Mouse (Mus musculus) forebrain, embryonic 15.5 days (tissue): ENCODE measurements around the gene Mctp1. TPM values are rescaled to one million over a fixed set of nuclear protein-coding genes. Genes with fewer than 3 reads are reported as not detected.

Experiments used
- ATAC-seq: fragments of 200-750 bp; cut with Nextera tagmentation; replicated peaks from 2 replicates; pipeline ENCODE4 v1.8.0; 2017; ENCODE audit warnings: mild to moderate bottlenecking, moderate TSS enrichment, moderate library complexity
- H3K27ac ChIP-seq: fragments of 300-500 bp; sonication (generic); replicated peaks from 2 replicates; pipeline ENCODE4 v1.5.1; 2015; ENCODE audit warnings: mild to moderate bottlenecking, inconsistent platforms
- H3K27me3 ChIP-seq: fragments of 300-500 bp; sonication (generic); 2 replicates; pipeline ENCODE4 v1.6.1; 2015; ENCODE audit warnings: inconsistent platforms
- H3K36me3 ChIP-seq: fragments of 300-500 bp; sonication (generic); 2 replicates; pipeline ENCODE4 v1.6.1; 2015; ENCODE audit warnings: mild to moderate bottlenecking, inconsistent platforms
- H3K4me1 ChIP-seq: fragments of 300-500 bp; sonication (generic); 2 replicates; pipeline ENCODE4 v1.6.1; 2015; ENCODE audit warnings: inconsistent platforms
- H3K4me2 ChIP-seq: fragments of 300-500 bp; sonication (generic); replicated peaks from 2 replicates; pipeline ENCODE4 v1.6.1; 2015; ENCODE audit warnings: mild to moderate bottlenecking, inconsistent platforms
- H3K4me3 ChIP-seq: fragments of 300-500 bp; sonication (generic); 2 replicates; pipeline ENCODE4 v1.5.1; 2015; ENCODE audit warnings: mild to moderate bottlenecking, inconsistent platforms
- H3K9ac ChIP-seq: fragments of 300-500 bp; sonication (generic); replicated peaks from 2 replicates; pipeline ENCODE4 v1.6.1; 2015; ENCODE audit warnings: mild to moderate bottlenecking, inconsistent platforms
- H3K9me3 ChIP-seq: fragments of 300-500 bp; sonication (generic); 2 replicates; pipeline ENCODE4 v1.6.1; 2016; ENCODE audit warnings: inconsistent platforms
- WGBS: fragments of 180-500 bp; shearing (Covaris S2); methylation state at CpG from one replicate; pipeline ENCODE4 v1.1.7; 2015; ENCODE audit warnings: mixed read lengths; 5-methylcytosine and 5-hydroxymethylcytosine counted together
- polyA plus RNA-seq: library from polyadenylated mRNA; unstranded; fragments of >200 nt; fragmentation: Nextera tagmentation; extraction: Ambion mirVana; gene quantifications from 2 replicates; pipeline ENCODE4 v1.2.1, GENCODE M21; 2015

Gene Mctp1
- polyA plus RNA-seq, 1 experiment from 2014 or later, result 5.1 TPM

DNA sequence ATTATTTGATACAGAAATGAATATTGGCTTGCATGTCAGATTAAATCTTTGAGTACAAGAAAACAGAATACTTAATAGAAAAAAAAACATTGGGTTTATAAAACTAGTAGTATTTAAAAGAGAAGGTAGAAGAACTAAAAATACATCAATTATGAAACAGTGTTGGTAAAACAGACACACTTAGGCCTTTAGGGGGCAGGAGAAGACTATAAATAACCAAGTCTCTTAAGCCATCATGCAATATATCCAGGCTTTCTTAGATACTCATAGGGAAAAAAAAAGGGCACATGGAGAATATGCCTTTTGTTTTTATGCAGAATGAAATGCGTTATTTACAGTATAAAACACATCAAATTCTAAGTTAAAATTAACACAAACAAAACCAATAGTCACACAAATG, 661.0 kb downstream of the Mctp1 start:
- ATAC-seq, result peak; percentile 74
- H3K27ac ChIP-seq, result no peak overlapping the region
- WGBS, result 47% methylated on average over 1 of the region's 1 CpGs
- H3K9ac ChIP-seq, result no peak overlapping the region
- no peaks in the 10 kb centered on the region for H3K36me3 ChIP-seq
- H3K4me1 ChIP-seq, result peaks cover 15% of the 10 kb centered on the region; the same call in 1 of the 2 replicates
- no peak overlapping the region for H3K4me2 ChIP-seq
- H3K4me3 ChIP-seq, result 0 out of 2 replicates have a peak overlapping the region, but pooled peaks have one; percentile 15
- H3K27me3 ChIP-seq, result no peaks in the 10 kb centered on the region
- no peaks in the 10 kb centered on the region for H3K9me3 ChIP-seq

DNA sequence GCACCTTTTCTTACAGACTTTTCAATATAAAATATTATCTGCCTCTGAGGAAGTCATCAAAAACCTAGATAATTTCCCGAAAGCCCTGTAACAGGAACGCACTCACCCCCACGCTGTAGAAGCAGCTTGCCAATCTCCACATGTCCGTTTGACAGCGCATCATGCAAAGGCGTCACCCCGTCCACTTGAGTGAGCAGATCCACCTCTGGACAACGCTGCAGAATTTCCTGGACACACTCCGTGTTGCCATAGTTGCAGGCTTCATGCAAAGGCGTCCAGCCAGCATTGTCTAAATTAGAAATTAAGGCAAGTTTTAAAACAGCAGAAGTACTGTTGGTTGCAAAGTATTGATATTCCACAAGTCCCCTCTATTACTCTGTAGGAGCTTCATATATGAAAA, 662.1 kb downstream of the Mctp1 start:
- peak overlapping the region; percentile 78 for H3K27ac ChIP-seq
- no peaks in the 10 kb centered on the region for H3K9me3 ChIP-seq
- peak; percentile 44 for ATAC-seq
- no peaks in the 10 kb centered on the region for H3K36me3 ChIP-seq
- WGBS, result 44% methylated on average over 10 of the region's 10 CpGs
- peak overlapping the region; percentile 36 for H3K4me2 ChIP-seq
- H3K4me1 ChIP-seq, result peaks cover 15% of the 10 kb centered on the region; the same call in 1 of the 2 replicates
- H3K4me3 ChIP-seq, result peak overlapping the region; percentile 36
- H3K9ac ChIP-seq, result peak overlapping the region; percentile 42
- H3K27me3 ChIP-seq, result no peaks in the 10 kb centered on the region

- Histone ChIP-seq H3K36me3 (no peaks in the 10 kb centered on the region), H3K4me1 (peaks cover 15% of the 10 kb centered on the region; the same call in 1 of the 2 replicates), H3K27ac (peak overlapping the region; percentile 93), H3K4me3 (peak overlapping the region; percentile 21), H3K27me3 (no peaks in the 10 kb centered on the region), H3K9me3 (no peaks in the 10 kb centered on the region), H3K4me2 (peak overlapping the region; percentile 33), H3K9ac (peak overlapping the region; percentile 28; the same call in 1 of the 2 replicates)
- peak; percentile 84 for ATAC-seq
- WGBS, result 28% methylated on average over 6 of the region's 6 CpGs
Measured at GRCm38 (mm10) chr13:77047179-77047931, 663.0 kb downstream of the Mctp1 start.

DNA sequence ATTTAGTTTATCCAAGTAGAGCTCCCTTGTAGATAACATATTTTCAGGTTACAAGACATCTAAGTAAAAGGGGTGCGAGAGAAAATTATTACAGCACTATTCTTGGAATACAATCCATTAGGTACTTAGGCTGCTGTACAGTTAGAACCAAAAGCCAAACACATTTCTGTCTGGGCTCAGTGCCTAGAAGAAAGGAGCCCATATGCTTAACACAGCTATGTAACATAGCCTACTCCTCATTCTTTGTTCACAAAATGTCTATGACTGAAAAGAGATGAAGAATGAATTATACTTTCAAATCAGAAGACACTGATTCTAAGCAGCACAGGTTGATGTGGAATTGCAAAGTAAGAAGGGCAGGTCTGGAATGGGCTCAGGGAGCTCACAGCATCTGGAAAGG, 664.1 kb downstream of the Mctp1 start:
- ATAC-seq, result peak; percentile 84
- 62% methylated on average over 1 of the region's 1 CpGs for WGBS
- Histone ChIP-seq H3K4me1 (peaks cover 15% of the 10 kb centered on the region; the same call in 1 of the 2 replicates), H3K27me3 (no peaks in the 10 kb centered on the region), H3K27ac (peak overlapping the region; percentile 93), H3K9me3 (no peaks in the 10 kb centered on the region), H3K9ac (no peak overlapping the region), H3K36me3 (no peaks in the 10 kb centered on the region), H3K4me2 (no peak overlapping the region), H3K4me3 (no peak overlapping the region)

- no peak for ATAC-seq
- 88% methylated on average over 3 of the region's 3 CpGs for WGBS
- no peaks in the 10 kb centered on the region for H3K27me3 ChIP-seq
- H3K36me3 ChIP-seq, result no peaks in the 10 kb centered on the region
- no peaks in the 10 kb centered on the region for H3K9me3 ChIP-seq
- no peak overlapping the region for H3K27ac ChIP-seq
- no peak overlapping the region for H3K4me3 ChIP-seq
- H3K4me2 ChIP-seq, result no peak overlapping the region
- H3K4me1 ChIP-seq, result peaks cover 12% of the 10 kb centered on the region; the same call in 1 of the 2 replicates
- no peak overlapping the region for H3K9ac ChIP-seq
Measured at GRCm38 (mm10) chr13:77049736-77050135, 665.4 kb downstream of the Mctp1 start.

DNA sequence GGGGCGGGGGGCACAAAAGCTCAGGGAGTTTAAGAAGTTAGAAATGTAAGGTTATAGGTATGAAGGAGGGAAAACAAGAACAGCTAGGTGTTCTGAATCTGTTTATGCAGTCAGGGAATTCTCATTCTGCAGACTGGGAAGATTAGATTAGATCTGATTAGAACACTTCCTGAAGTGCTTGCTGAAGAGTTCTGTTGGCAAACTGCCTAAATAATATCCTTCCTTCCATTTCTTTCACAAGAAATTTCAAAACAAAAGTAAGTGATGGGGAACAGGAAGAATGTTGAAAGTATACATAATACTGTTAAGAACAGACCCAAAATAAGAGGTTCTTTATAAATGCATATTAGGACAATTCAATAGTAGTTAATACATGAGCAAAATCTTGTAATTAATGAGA, 678.9 kb downstream of the Mctp1 start:
- no peak overlapping the region for H3K9ac ChIP-seq
- no peaks in the 10 kb centered on the region for H3K27me3 ChIP-seq
- ATAC-seq, result no peak
- H3K4me3 ChIP-seq, result no peak overlapping the region
- no peak overlapping the region for H3K4me2 ChIP-seq
- H3K4me1 ChIP-seq, result no peaks in the 10 kb centered on the region
- no peaks in the 10 kb centered on the region for H3K9me3 ChIP-seq
- 85% methylated on average over 1 of the region's 1 CpGs for WGBS
- H3K27ac ChIP-seq, result no peak overlapping the region
- H3K36me3 ChIP-seq, result peaks cover 3% of the 10 kb centered on the region; the same call in 1 of the 2 replicates

DNA sequence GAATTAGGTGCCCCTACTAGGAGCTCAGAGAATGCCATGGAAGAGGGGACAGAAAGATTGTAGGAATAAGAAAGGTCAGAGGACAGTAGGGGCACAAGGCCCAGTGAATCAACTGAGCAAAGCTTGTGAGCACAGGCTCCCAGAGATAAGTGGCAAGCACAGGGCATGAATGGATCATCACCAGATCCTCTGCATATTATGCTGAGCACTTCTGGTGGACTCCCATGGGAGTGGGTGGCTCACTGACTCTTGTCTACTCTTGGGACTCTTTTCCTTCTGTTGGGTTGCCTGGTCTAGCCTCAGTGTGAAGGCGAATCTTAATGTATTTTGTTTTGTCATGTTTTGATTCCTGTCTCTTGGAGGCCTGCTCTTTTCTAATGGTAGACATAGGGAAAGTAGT, 684.5 kb downstream of the Mctp1 start:
- Histone ChIP-seq H3K4me1 (no peaks in the 10 kb centered on the region), H3K27me3 (no peaks in the 10 kb centered on the region), H3K27ac (no peak overlapping the region), H3K36me3 (peaks cover 3% of the 10 kb centered on the region), H3K9ac (no peak overlapping the region), H3K4me2 (no peak overlapping the region), H3K4me3 (no peak overlapping the region), H3K9me3 (no peaks in the 10 kb centered on the region)
- WGBS, result 95% methylated on average over 1 of the region's 1 CpGs
- ATAC-seq, result no peak

DNA sequence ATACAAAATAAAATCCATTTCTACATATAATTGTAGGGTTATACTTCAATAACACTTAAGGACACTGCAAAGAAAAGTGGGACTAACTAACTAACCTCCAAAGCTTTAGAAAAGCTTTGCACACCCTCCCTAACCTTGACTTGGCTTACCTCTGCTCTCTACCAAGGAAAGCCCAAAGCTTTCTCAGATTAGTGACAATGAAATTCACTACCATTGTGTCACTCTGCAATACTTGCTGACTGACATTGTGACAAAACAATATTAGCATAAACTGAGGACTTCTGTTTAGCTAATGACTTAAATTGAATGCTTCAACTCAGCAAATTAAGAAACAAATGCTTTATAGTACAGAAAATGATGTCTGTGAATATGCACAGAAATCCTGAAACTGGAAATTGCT, 687.7 kb downstream of the Mctp1 start:
- Histone ChIP-seq H3K4me1 (no peaks in the 10 kb centered on the region), H3K36me3 (peaks cover 15% of the 10 kb centered on the region), H3K4me3 (no peak overlapping the region), H3K27ac (no peak overlapping the region), H3K4me2 (no peak overlapping the region), H3K9ac (no peak overlapping the region), H3K9me3 (no peaks in the 10 kb centered on the region), H3K27me3 (no peaks in the 10 kb centered on the region)
- no peak for ATAC-seq

Other genes with a start within 250 kb of the Mctp1 start
- 0.65 and 0.95 TPM in 2 replicates for gene Fam81b, start 79.5 kb upstream of the Mctp1 start, polyA plus RNA-seq